Mouse (Mus musculus): ENCODE results near the gene Clip4.

Gene Clip4

GRCm38 (mm10) chr17:71791622-71792021 is 23.3 kb downstream of the Clip4 start:
- no peak for DNase-seq (ENCODE audit: low spot score in 2 of 2)

- no peak for DNase-seq (ENCODE audit: low spot score in 2 of 2)
Observed at GRCm38 (mm10) chr17:71795521-71796205, 27.4 kb downstream of the Clip4 start.

DNA sequence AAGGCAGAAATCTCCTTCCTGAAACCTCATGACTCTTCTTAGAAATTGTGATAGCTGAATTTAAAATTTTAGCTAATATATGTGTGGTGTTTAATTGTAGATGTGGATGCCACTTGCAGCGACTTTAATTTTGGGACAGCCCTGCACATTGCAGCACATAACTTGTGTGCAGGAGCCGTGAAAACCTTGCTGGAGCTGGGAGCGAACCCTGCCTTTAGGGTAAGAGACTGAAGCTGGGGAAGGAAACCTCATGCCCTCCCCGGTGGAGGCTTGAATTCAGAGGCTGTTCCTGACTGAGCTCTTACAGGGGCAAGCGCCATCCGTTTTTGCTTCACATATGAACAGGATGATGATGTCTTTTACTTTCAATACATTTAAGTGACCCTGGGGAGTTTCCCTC is 35.2 kb downstream of the Clip4 start:
- DNase-seq (ENCODE audit: low spot score in 2 of 2): no peak

DNA sequence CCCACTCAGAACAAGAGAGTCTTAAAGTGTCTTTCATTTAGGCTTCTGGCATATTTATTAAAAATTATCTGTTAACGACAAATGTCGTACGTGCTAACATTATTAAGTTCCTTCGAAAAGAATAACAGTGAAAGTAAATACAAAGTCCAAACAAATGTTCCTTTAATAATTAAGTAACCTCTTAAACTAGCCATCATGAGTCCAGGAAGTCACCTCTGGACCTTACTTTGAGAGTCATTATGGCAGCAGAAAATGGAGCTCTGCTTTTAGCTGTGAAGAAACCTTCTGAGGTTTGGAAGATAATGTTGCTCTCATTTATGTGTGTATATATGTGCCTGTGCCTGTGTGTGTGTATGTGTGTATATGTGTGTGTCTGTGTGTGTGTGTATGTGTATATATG is 35.6 kb downstream of the Clip4 start:
- no peak for DNase-seq (ENCODE audit: low spot score in 2 of 2)

DNA sequence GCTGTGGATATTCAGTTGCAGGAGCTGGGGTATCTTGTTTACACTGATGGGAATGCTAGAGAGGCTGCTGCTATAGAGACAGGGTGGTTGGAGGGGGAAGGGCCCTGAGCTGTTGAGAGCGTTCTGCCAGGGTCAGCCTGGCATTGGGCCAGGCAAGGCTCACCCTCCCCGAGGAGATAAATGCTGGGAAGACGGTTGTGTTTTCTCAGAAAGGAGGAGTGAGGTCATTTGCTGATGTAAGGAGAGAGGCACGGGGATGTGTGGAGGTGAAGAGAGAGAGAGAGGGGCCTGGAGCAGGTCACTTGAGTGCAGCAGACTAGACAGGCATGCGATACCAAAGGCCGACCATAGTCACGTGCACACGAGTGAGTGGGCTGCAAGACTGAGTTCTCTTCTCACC is 42.8 kb downstream of the Clip4 start:
- no peak for DNase-seq (ENCODE audit: low spot score in 2 of 2)

DNA sequence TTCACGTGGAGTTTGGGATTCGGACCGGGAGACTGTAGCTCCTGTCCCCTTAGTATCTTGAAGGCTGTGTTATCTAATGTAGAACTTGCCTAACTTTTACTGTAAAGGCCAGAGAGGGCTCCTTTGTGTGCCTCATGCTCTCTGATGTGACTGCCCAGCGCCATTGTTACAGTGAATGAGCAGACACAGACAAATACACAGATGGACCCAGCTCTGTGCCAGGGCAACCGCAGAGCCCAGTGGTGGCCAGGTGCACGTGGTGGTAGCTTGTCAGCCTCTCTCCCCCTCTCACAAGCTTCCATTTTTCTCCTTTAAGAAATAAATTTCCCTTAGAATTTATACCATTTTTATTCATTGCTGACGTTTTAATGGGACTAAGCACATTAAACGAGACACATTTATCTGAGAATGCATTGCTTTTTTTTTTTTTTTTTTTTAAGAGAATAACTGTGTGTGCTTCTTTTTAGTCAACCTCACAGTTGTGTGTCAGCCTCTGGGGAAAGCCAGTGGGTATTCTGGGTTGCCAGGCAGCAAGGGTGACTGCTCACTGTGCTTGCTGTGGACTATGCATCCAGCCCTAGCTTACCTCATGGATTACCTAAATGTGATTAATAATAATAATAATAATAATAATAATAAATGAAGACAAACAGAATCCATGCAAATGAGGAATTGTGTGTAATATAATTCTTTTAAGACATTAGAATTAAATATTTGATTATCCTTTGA is 48.0 kb downstream of the Clip4 start:
- DNase-seq (ENCODE audit: low spot score in 2 of 2): no peak

- no peak for DNase-seq (ENCODE audit: low spot score in 2 of 2)
Observed at GRCm38 (mm10) chr17:71823622-71824306, 55.5 kb downstream of the Clip4 start.

- no peak for DNase-seq (ENCODE audit: low spot score in 2 of 2)
Observed at GRCm38 (mm10) chr17:71826603-71827002, 58.3 kb downstream of the Clip4 start.

- no peak for DNase-seq (ENCODE audit: low spot score in 2 of 2)
Observed at GRCm38 (mm10) chr17:71827627-71828026, 59.4 kb downstream of the Clip4 start.

GRCm38 (mm10) chr17:71828647-71829414 is 60.6 kb downstream of the Clip4 start:
- DNase-seq (ENCODE audit: low spot score in 2 of 2): no peak

DNA sequence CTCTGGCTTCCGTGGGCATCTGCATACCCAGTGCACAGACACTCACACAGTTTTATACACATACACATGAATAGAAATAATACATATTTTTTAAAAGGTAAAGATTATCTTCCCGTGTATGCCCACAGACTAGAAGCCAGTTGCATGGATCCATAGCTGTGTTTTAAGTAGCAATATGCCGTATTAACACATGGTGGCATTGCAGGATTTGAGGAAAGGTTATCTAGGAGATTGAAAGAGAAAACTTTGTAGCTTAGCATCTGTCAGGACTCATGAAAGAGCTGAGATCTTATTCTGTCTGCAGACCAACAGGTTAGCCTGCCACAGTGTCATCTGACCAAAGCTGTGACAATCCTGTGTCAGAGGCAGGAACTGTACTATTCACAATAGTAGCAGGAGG is 63.7 kb downstream of the Clip4 start:
- no peak for DNase-seq (ENCODE audit: low spot score in 2 of 2)

- no peak for DNase-seq (ENCODE audit: low spot score in 2 of 2)
Observed at GRCm38 (mm10) chr17:71862184-71862583, 93.9 kb downstream of the Clip4 start.

GRCm38 (mm10) chr17:71862895-71863294 is 94.6 kb downstream of the Clip4 start:
- no peak for DNase-seq (ENCODE audit: low spot score in 2 of 2)

- DNase-seq (ENCODE audit: low spot score in 2 of 2): no peak
Observed at GRCm38 (mm10) chr17:71864039-71864438, 95.8 kb downstream of the Clip4 start.

GRCm38 (mm10) chr17:71865437-71865836 is 97.2 kb downstream of the Clip4 start:
- no peak for DNase-seq (ENCODE audit: low spot score in 2 of 2)

DNA sequence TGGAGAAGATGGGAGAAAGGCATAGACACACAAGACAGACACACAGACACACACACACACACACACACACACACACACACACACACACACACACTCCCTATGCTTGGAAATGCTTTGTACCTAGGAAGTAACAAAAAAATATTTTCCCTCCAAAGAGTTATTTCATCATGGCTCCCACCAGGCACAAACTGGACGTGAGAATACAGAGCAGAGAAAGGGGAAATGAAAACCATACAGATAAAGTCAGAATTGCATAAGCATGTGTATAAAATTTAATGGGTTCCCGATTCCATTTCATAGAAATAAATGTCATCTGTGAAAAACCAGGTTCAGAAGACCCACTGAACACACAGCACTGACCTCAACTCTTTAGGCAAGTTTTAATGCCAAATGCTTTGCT is 99.6 kb downstream of the Clip4 start:
- no peak for DNase-seq (ENCODE audit: low spot score in 2 of 2)

DNA sequence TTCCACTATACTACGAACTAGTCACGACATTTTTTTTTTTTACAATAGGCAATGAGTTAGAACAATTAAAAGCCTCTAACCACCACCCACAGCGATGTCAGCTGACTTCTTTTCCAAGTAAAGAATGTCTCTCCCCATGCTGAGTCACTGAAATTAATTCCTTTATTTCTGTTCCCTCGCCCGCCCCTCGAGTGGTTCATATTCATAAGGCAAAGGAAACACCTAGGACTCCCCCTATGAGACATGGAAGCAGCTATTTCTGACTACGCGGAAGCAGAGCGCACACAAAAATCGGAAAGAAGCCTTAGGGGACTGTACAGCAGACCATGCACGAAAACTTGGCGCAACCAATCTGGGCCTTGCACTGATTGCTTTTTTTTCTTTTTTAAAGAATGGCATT is 100.6 kb downstream of the Clip4 start:
- peak; percentile 15 to 26 for DNase-seq (ENCODE audit: low spot score in 2 of 2)

DNA sequence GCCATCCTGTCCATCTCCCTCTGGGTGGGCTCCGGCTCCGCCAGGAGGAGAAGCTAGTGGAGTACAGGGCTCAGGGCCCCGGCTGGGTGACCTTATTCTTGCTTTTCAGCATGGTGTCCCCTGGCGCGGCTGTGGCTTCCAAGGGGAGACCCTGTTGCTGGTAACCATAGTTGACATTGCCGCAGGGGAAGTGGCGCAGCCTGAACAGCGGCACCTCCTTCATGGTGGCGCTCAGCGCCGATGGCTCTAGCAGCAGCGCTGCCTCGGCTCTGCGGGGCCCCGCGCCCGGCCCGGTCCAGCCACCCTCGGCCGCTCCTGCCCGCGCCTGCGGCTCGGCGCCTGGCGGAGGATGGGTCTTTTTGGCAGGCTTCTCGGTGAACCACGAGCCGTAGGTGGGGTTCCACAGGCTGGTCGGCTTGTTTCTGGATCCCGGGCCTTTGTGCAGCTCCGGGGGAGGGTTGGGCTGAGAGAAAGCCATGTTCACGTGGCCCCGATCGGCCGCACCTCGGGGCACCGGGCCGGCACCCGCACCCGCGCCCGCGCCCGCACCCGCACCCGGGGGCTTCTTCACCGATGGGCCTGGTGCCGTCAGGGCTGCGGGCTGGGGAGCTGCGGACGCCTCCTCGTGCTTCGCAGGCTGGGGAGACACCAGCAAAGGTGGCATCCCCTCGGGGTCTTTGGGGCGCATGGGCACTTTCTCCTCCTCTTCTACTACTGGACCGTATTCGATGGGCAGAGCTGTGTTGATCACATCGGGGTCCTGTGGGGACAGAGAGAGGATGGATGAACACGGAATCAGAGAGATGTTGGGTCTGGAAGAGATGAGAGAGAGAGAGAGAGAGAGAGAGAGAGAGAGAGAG is 101.3 kb downstream of the Clip4 start:
- DNase-seq (ENCODE audit: low spot score in 2 of 2): peak; percentile 19 to 35

DNA sequence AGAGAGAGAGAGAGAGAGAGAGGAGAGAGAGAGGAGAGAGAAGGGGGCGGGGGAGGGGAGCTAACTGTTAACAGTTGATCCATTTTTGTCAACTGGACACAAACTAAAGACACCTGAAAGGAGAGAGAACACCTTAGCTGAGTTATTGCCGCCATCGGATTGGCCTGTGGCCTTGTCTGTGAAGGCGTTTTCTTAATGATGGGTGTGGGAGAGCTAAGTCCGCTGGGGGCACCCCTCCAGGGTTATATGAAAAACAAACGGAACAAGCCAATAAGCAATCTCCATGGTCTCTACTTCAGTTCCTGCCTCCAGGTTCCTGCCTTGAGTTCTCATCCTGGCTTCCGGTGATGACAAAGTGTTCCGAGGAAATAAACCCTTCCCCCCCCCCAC is 102.0 kb downstream of the Clip4 start:
- DNase-seq (ENCODE audit: low spot score in 2 of 2): no peak

- DNase-seq (ENCODE audit: low spot score in 2 of 2): no peak
Observed at GRCm38 (mm10) chr17:71870641-71871040, 102.4 kb downstream of the Clip4 start.

- DNase-seq (ENCODE audit: low spot score in 2 of 2): no peak
Observed at GRCm38 (mm10) chr17:71871981-71872380, 103.7 kb downstream of the Clip4 start.

All from frontal cortex, postnatal 36 days (tissue).